Mouse (Mus musculus): ENCODE measurements around the gene Hist1h1c. TPM values are rescaled to one million over a fixed set of nuclear protein-coding genes. Genes with fewer than 3 reads are reported as not detected.
A peak's percentile ranks its signal among the peaks of the same experiment; 100 is the strongest.
"Not testable (repeated sequence)": the region's sequence is repeated elsewhere in the genome, so short reads cannot be mapped to it uniquely, and the experiment has no call there.

The Hist1h1c gene
- polyA plus RNA-seq, 1 experiment from 2014 or later = 24.6 TPM

DNA sequence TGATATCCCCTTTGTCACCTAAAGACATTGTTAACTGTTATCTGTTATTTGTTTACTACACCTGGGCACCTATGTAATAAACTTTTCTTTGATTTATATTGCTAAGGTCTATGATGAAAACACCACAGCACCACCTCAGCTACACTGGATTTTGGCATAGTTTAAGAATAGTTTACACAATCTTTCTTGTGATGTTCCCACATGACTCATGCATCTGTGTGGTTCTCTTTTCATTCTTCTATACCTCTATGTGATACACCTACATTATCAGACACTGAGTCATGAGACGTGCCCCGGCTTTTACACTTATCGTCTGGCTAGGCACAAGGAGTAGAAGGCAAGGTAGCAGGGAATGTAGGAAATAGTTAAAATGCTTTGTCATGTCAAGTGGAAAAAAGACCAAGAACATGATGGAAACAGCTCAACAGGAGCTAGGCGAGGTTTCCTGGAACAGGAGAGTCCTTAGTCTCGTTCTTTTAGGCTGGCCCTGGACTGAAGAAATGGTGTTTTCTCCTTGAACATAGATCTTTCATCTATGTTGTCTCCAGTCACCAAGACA lies 11.0 kb downstream of the Hist1h1c start:
- no peak overlapping the region for H3K4me2 ChIP-seq (replicated peaks)
- no peaks in the 10 kb centered on the region for H3K9me3 ChIP-seq
- peaks cover 35% of the 10 kb centered on the region for H3K4me1 ChIP-seq
- H3K27ac ChIP-seq (replicated peaks) = peak overlapping the region; percentile 82
- 91% methylated on average over 5 of the region's 5 CpGs for WGBS
- H3K4me3 ChIP-seq = no peak overlapping the region
- H3K9ac ChIP-seq (replicated peaks) = no peak overlapping the region
- H3K27me3 ChIP-seq = no peaks in the 10 kb centered on the region
- no peak for ATAC-seq (replicated peaks)
- H3K36me3 ChIP-seq = no peaks in the 10 kb centered on the region

DNA sequence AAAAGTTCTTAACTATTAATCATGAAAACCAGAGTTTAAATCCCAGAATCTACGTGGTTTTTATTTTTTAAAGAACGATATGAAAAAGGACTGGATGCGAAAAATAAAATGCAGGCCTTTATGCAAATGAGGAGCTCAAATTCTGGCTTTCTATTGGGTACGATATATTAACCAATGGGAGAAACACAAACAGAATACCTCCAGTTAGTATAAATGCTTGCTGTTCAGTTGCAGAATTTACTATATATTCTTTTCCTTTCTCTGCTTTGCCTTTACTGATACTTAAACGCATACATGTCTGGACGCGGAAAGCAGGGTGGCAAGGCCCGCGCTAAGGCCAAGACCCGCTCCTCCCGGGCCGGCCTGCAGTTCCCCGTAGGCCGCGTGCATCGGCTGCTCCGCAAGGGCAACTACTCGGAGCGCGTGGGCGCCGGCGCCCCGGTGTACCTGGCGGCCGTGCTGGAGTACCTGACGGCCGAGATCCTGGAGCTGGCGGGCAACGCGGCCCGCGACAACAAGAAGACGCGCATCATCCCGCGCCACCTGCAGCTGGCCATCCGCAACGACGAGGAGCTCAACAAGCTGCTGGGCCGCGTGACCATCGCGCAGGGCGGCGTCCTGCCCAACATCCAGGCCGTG lies 12.3 kb downstream of the Hist1h1c start, which contains the start of gene Hist1h2ab:
Gene Hist1h2ab (plus strand): TSS at position 288 of the 639 bp plus-strand sequence.
- Histone ChIP-seq H3K4me1 (peaks cover 33% of the 10 kb centered on the region), H3K4me3 (peak within 1 kb of the TSS; percentile 51), H3K27ac (replicated peaks) (peak within 1 kb of the TSS; percentile 97), H3K4me2 (replicated peaks) (peak within 1 kb of the TSS; percentile 77), H3K9ac (replicated peaks) (peak within 1 kb of the TSS; percentile 52)
- WGBS = under 1% methylated on average over 34 of the region's 47 CpGs
- not testable (repeated sequence) for H3K9me3 ChIP-seq, H3K27me3 ChIP-seq, H3K36me3 ChIP-seq
- peak; percentile 62 for ATAC-seq (replicated peaks)

DNA sequence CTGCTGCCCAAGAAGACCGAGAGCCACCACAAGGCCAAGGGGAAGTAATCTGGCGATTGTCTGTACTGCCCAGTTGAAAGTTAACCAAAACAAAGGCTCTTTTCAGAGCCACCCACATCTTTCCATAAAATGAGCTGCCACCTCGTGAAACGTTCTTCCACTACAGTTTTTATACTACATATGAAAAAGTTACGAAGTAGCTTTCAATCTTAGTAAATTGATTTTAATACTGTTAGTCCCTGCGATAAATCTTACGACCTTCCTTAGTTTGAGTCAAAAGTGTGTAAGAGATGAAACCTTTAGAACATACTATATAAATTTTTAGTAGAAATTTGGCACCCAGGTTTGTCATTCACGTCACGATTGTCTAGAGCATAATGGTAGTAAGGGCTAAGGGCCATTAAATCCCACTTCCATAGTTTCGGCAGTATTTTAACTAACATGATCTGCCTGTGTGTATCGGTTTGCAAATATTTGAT lies 12.9 kb downstream of the Hist1h1c start:
- Histone ChIP-seq H3K36me3 (no peaks in the 10 kb centered on the region), H3K9ac (replicated peaks) (peak overlapping the region; percentile 52), H3K27me3 (no peaks in the 10 kb centered on the region), H3K4me2 (replicated peaks) (peak overlapping the region; percentile 77), H3K4me3 (peak overlapping the region; percentile 51), H3K9me3 (no peaks in the 10 kb centered on the region), H3K4me1 (peaks cover 33% of the 10 kb centered on the region), H3K27ac (replicated peaks) (peak overlapping the region; percentile 97)
- under 1% methylated on average over 11 of the region's 11 CpGs for WGBS
- no peak for ATAC-seq (replicated peaks)

DNA sequence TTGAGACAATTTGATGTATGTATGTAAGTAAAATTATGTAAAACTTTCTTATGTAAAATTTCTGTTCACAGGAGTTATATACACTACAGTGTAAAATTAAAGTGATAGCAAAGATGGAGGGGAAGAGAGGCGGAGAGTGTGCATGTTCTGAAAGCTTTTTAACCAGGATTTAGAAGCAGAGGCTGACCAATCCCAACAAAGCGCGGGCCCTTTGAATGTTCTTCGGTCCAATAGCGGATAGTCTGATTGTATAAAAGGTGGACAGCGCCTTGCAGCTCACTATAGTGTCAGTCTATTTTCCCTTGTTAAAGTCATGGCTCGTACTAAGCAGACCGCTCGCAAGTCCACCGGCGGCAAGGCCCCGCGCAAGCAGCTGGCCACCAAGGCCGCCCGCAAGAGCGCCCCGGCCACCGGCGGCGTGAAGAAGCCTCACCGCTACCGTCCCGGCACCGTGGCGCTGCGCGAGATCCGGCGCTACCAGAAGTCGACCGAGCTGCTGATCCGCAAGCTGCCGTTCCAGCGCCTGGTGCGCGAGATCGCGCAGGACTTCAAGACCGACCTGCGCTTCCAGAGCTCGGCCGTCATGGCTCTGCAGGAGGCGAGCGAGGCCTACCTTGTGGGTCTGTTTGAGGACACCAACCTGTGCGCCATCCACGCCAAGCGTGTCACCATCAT lies 13.6 kb downstream of the Hist1h1c start, which contains the start of gene Hist1h3b:
Gene Hist1h3b (plus strand): TSS at position 201 of the 675 bp plus-strand sequence.
- under 1% methylated on average over 21 of the region's 47 CpGs for WGBS
- H3K27me3 ChIP-seq, H3K36me3 ChIP-seq, H3K9me3 ChIP-seq: not testable (repeated sequence)
- H3K4me2 ChIP-seq (replicated peaks) = peak within 1 kb of the TSS; percentile 77
- peaks cover 31% of the 10 kb centered on the region for H3K4me1 ChIP-seq
- ATAC-seq (replicated peaks) = peak; percentile 85
- peak within 1 kb of the TSS; percentile 51 for H3K4me3 ChIP-seq
- H3K27ac ChIP-seq (replicated peaks) = peak within 1 kb of the TSS; percentile 97
- H3K9ac ChIP-seq (replicated peaks) = peak within 1 kb of the TSS; percentile 52

DNA sequence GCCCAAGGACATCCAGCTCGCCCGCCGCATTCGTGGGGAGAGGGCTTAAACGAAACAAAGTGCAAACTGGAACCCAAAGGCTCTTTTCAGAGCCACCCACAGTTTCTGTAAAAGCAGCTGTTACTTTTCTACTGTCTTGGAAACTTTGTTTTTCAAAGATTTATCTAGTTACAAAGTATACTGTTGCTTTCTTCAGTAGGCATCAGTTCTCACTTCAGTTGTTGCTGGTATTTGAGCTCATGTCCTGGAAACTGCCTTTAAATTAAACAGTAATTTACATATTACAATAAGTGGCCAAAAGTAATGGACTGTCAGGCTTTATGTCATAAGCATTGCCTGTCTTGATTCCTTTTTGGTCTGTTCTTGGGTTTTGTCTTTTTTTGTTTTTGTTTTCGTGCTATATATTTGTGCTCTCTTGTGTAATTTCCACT lies 14.1 kb downstream of the Hist1h1c start:
- peak overlapping the region; percentile 34 for H3K4me2 ChIP-seq (replicated peaks)
- H3K4me3 ChIP-seq = peak overlapping the region; percentile 32
- H3K9me3 ChIP-seq = no peaks in the 10 kb centered on the region
- ATAC-seq (replicated peaks) = no peak
- peak overlapping the region; percentile 59 for H3K27ac ChIP-seq (replicated peaks)
- no peaks in the 10 kb centered on the region for H3K27me3 ChIP-seq
- 3% methylated on average over 6 of the region's 6 CpGs for WGBS
- H3K4me1 ChIP-seq = peaks cover 30% of the 10 kb centered on the region
- no peaks in the 10 kb centered on the region for H3K36me3 ChIP-seq
- peak overlapping the region; percentile 40 for H3K9ac ChIP-seq (replicated peaks)

DNA sequence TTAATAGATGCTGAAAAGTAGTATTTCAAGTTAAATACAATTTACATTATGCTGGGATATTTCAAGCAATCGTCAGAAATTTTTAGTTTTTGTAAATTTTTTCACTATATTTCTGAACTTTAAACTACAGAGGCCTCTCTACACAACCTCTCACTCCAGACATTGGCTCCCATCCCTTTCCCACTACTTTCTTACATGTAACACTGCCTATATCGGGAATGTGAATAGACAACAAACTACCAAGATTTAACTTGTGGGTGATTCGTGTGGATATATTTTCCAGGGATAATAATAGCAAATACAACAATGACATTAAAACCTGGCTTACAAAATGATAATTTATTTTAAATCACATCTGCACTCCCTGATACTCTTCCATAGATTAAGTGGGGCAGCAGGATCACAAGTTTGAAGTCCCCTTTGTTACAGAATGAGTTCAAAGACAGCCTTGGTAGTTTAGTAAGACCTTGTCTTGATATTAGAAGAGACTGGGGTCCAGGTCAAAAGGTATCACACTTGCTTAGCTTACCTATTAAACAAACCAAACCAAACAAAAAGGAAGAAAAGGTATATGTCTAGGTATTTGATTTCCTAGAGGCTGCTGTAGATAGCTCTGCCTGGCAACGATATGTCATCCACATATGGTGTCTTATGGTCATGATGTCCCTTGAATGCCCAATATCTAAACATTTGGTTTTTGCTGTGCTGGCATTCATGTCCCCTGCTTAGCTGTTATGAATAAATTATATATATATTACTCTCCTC lies 14.9 kb downstream of the Hist1h1c start:
- ATAC-seq (replicated peaks) = no peak
- H3K9ac ChIP-seq (replicated peaks) = no peak overlapping the region
- no peak overlapping the region for H3K4me3 ChIP-seq
- no peaks in the 10 kb centered on the region for H3K9me3 ChIP-seq
- H3K27me3 ChIP-seq = no peaks in the 10 kb centered on the region
- 50% methylated on average over 4 of the region's 4 CpGs for WGBS
- peaks cover 27% of the 10 kb centered on the region for H3K4me1 ChIP-seq
- H3K4me2 ChIP-seq (replicated peaks) = peak overlapping the region; percentile 34
- no peaks in the 10 kb centered on the region for H3K36me3 ChIP-seq
- peak overlapping the region; percentile 38 for H3K27ac ChIP-seq (replicated peaks)

DNA sequence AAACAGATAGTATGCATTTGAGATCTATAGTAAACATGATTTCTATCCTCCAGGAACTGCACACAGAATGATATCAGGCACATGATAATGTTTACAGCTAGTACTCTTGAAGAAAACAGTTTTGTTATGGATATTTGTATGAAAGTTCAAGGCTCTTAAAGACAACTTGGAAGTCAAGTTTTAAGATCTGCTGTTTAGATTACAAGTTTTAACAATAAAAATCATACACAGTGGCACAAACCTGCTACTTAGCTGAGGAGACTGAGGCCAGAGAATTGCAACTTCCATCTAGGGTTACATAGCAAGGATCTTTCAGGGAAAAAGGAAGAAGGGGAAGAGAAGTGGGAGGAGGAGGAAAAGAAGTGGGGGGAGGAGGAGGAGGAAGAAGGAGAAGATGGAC lies 16.4 kb downstream of the Hist1h1c start:
- H3K9ac ChIP-seq (replicated peaks) = no peak overlapping the region

DNA sequence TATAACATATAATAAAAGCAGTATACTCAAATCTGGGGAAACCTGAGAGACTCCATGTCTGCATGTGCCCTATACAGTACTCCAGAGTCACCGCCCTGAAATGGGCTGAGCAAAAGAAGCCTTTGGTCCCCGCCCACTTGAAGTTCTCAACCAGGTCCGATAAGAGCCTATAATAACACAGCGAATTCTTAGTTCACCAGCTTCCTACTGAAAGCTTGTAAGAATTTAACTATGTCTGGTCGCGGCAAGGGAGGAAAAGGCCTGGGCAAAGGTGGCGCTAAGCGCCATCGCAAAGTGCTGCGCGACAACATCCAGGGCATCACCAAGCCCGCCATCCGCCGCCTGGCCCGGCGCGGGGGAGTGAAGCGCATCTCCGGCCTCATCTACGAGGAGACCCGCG lies 18.2 kb downstream of the Hist1h1c start, which contains the start of gene Hist1h4b:
Gene Hist1h4b (plus strand): TSS at position 224 of the 400 bp plus-strand sequence.
- peak within 1 kb of the TSS; percentile 90 for H3K27ac ChIP-seq (replicated peaks)
- WGBS = under 1% methylated on average over 19 of the region's 22 CpGs
- H3K4me3 ChIP-seq = peak within 1 kb of the TSS; percentile 42
- peak within 1 kb of the TSS; percentile 63 for H3K4me2 ChIP-seq (replicated peaks)
- peaks cover 36% of the 10 kb centered on the region for H3K4me1 ChIP-seq
- peak; percentile 77 for ATAC-seq (replicated peaks)
- no peaks in the 10 kb centered on the region for H3K27me3 ChIP-seq
- H3K9ac ChIP-seq (replicated peaks) = peak within 1 kb of the TSS; percentile 48
- H3K9me3 ChIP-seq = no peaks in the 10 kb centered on the region
- no peaks in the 10 kb centered on the region for H3K36me3 ChIP-seq

More for the DNA sequence above, 16.4 kb downstream of the Hist1h1c start:
- Histone ChIP-seq H3K36me3 (no peaks in the 10 kb centered on the region), H3K4me2 (replicated peaks) (no peak overlapping the region), H3K4me1 (peaks cover 30% of the 10 kb centered on the region), H3K4me3 (no peak overlapping the region), H3K27me3 (no peaks in the 10 kb centered on the region), H3K27ac (replicated peaks) (no peak overlapping the region), H3K9me3 (no peaks in the 10 kb centered on the region)
- ATAC-seq (replicated peaks) = no peak

DNA sequence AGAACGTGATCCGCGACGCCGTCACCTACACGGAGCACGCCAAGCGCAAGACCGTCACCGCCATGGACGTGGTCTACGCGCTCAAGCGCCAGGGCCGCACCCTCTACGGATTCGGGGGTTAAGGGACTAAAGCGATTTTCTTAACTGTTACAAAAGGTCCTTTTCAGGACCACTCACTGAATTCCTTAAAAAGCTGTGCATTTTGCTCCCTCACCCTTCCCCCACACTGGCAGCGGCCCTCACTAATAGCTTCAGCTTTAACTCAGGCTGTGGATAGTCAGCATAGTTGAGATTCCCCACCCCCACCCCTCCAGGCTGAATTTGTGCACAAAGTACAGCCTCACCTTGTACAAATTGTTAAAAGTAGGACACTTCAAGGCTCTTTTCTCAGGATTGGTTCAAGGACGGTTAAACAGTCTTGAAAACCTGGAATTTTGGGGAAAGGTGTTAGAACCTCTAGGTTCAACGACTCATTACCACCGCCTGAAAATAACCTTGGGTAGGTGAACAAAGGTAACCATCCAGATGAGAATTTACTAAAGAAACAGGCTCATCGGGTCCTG lies 18.7 kb downstream of the Hist1h1c start:
- peak overlapping the region; percentile 42 for H3K4me3 ChIP-seq
- no peaks in the 10 kb centered on the region for H3K9me3 ChIP-seq
- peak; percentile 0; the same call in 1 of the 2 replicates for ATAC-seq (replicated peaks)
- peak overlapping the region; percentile 48 for H3K9ac ChIP-seq (replicated peaks)
- peak overlapping the region; percentile 90 for H3K27ac ChIP-seq (replicated peaks)
- H3K4me1 ChIP-seq = peaks cover 37% of the 10 kb centered on the region
- under 1% methylated on average over 22 of the region's 23 CpGs for WGBS
- no peaks in the 10 kb centered on the region for H3K36me3 ChIP-seq
- H3K27me3 ChIP-seq = no peaks in the 10 kb centered on the region
- peak overlapping the region; percentile 63 for H3K4me2 ChIP-seq (replicated peaks)

DNA sequence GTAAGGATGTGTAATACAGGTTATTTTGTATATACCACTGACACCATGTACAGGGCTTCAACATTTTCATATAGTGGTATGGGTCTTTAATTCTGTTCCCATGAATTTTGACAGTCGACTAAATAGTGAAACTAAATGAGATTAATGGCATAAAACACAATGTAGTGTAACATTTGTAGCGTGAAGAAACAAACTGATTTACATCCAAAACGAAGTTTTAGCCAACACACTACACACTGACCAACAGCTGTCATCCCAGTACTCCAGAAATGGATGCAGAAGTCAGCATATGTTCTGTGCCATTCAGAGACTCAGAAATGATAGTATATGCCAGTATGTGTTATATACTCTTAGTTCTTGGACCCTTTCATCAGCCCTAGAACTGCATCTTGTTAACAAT lies 19.3 kb downstream of the Hist1h1c start:
- no peak for ATAC-seq (replicated peaks)
- Histone ChIP-seq H3K4me1 (peaks cover 39% of the 10 kb centered on the region), H3K4me3 (no peak overlapping the region), H3K9ac (replicated peaks) (no peak overlapping the region), H3K36me3 (no peaks in the 10 kb centered on the region), H3K27ac (replicated peaks) (no peak overlapping the region; the same call in 1 of the 2 replicates), H3K27me3 (no peaks in the 10 kb centered on the region), H3K9me3 (no peaks in the 10 kb centered on the region), H3K4me2 (replicated peaks) (no peak overlapping the region)
- WGBS = 43% methylated on average over 3 of the region's 3 CpGs

DNA sequence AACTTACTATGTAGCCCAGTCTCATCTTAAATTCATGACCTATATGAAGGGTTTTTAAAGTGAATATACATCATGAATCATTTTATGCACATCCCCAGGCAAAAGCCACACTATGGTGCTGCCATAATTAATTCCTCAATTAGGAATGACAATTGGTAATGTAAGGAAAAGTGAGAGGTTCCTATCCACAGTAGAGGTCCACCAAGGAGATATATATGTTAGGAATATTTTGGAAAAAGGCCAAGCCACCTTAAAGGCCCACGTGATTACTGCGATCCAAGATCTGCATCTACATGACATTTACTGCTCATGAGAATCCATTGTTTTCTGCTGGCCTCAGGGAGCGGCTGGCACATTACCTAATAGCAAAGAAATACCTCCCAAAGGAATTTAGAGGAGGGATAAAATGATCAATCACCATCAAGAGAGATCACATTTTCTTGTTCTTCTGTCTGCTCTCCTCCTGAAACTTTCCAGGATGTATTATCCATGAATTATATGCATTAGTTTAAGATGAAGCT lies 20.7 kb downstream of the Hist1h1c start:
- Histone ChIP-seq H3K36me3 (no peaks in the 10 kb centered on the region), H3K4me2 (replicated peaks) (no peak overlapping the region), H3K27ac (replicated peaks) (no peak overlapping the region), H3K9ac (replicated peaks) (no peak overlapping the region), H3K4me1 (peaks cover 45% of the 10 kb centered on the region), H3K27me3 (no peaks in the 10 kb centered on the region), H3K4me3 (no peak overlapping the region), H3K9me3 (no peaks in the 10 kb centered on the region)
- no peak for ATAC-seq (replicated peaks)
- WGBS = 76% methylated on average over 3 of the region's 3 CpGs
